In the genomic region with DNA sequence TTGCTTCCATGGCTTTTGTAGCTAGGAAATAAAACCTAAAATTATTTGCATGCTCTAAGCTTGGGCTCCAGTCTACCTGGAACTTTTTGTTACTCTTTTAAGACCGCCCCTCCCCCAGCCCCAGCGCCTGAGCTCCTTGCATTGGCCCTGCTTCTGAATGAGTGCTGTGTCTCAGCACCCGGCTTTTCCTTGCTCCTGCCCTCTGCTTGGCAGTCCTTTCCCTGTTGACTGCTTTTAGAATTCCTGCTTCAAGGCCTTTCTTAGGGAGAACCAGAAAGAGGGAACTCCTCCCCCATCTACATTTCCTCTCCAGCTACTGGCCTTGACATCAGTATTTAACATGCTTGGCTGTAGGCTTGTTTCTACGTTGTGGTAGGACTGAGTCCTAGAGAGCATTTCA, we compare ENCODE assay signal across 8 mouse cellular contexts. TPM values are rescaled to one million over a fixed set of nuclear protein-coding genes. Genes with fewer than 3 reads are reported as not detected.
DNase-seq lines count a peak whose midpoint lies in the region; ATAC-seq and TF ChIP-seq lines count a peak whose summit lies in the region.

No protein-coding gene starts in this region.

- peak; percentile 41 for DNase-seq in kidney, adult 9 months
- no peak for DNase-seq in kidney, postnatal 14 days
- DNase-seq in ES-E14 (ENCODE audit: low read depth, low spot score): peak; percentile 22
- DNase-seq in forebrain, embryonic 14.5 days (ENCODE audit: low spot score): peak; percentile 16
- DNase-seq in limb, embryonic 14.5 days (ENCODE audit: low spot score): no peak
- DNase-seq in gastrocnemius, postnatal 25 days: no peak
- no peak for DNase-seq in retina, postnatal 1 day
- no peak for DNase-seq in T-cell, adult 2 months (ENCODE audit: low spot score)

- ATAC-seq in forebrain, embryonic 14.5 days: no peak
- ATAC-seq in limb, embryonic 14.5 days (ENCODE audit: low FRiP score, low read depth): no peak

- in situ Hi-C loops in ES-E14 (cut with MboI; ENCODE audit: low sequenced_read_pairs in 2 of 2, unreplicated experiment in 2 of 2): no loop called here

- H3K4me3 ChIP-seq in ES-E14 (ENCODE audit: insufficient read depth in 1 of 2, low read depth in 1 of 2, low read length in 2 of 2, poor library complexity in 1 of 2, severe bottlenecking in 1 of 2): peak overlapping the region; percentile 30 to 37; a peak in 3 of 4 replicates
- no peak overlapping the region for H3K4me3 ChIP-seq in forebrain, embryonic 14.5 days (ENCODE audit: low read depth, low read length)
- 0 out of 2 replicates have a peak overlapping the region, but pooled peaks have one; percentile 0 for H3K4me3 ChIP-seq in limb, embryonic 14.5 days (replicated peaks; ENCODE audit: low read length)

- H3K27me3 ChIP-seq in forebrain, embryonic 14.5 days (replicated peaks; ENCODE audit: control insufficient read depth, insufficient read depth, low read length): no peaks in the 10 kb centered on the region
- no peaks in the 10 kb centered on the region for H3K27me3 ChIP-seq in limb, embryonic 14.5 days (ENCODE audit: control insufficient read depth, insufficient read depth, low read length)

- H3K27ac ChIP-seq in ES-E14 (ENCODE audit: insufficient read depth, low read depth, low read length, poor library complexity, severe bottlenecking): peak overlapping the region; percentile 6; the same call in 1 of the 2 replicates
- no peak overlapping the region for H3K27ac ChIP-seq in forebrain, embryonic 14.5 days (ENCODE audit: low read depth, low read length)
- H3K27ac ChIP-seq in limb, embryonic 14.5 days (replicated peaks; ENCODE audit: low read depth, low read length): peak overlapping the region; percentile 33; the same call in 1 of the 2 replicates

- TF ChIP-seq POLR2A in limb, embryonic 14.5 days (IDR thresholded peaks at IDR 0.05; ENCODE audit: borderline replicate concordance, extremely low read depth, insufficient read depth, insufficient read length): no peak

- no peak overlapping the region; the same call in 1 of the 2 replicates for H3K9ac ChIP-seq in ES-E14 (ENCODE audit: insufficient read depth, low read depth, low read length, poor library complexity, severe bottlenecking)
- no peak overlapping the region for H3K9ac ChIP-seq in forebrain, embryonic 14.5 days (ENCODE audit: low read length)
- H3K9ac ChIP-seq in limb, embryonic 14.5 days (ENCODE audit: low read depth, low read length, severe bottlenecking): no peak overlapping the region

- no peak overlapping the region; the same call in 1 of the 2 replicates for H3K4me2 ChIP-seq in forebrain, embryonic 14.5 days (ENCODE audit: low read length)
- no peak overlapping the region; the same call in 1 of the 2 replicates for H3K4me2 ChIP-seq in limb, embryonic 14.5 days (replicated peaks; ENCODE audit: low read depth, low read length, severe bottlenecking)

- WGBS in forebrain, embryonic 14.5 days: 25% methylated on average over 4 of the region's 4 CpGs
- WGBS in limb, embryonic 14.5 days: 14% methylated on average over 4 of the region's 4 CpGs

- 0 out of 2 replicates have a peak, but pooled peaks cover under 1% of the 10 kb centered on the region for H3K36me3 ChIP-seq in ES-E14 (ENCODE audit: control insufficient read depth, insufficient read depth, low read length, poor library complexity, severe bottlenecking)
- H3K36me3 ChIP-seq in forebrain, embryonic 14.5 days (ENCODE audit: control insufficient read depth, insufficient read depth, low read length): no peaks in the 10 kb centered on the region
- H3K36me3 ChIP-seq in limb, embryonic 14.5 days (ENCODE audit: control insufficient read depth, insufficient read depth, low read length): peaks cover under 1% of the 10 kb centered on the region; the same call in 1 of the 2 replicates

- H3K9me3 ChIP-seq in ES-E14 (ENCODE audit: control insufficient read depth, insufficient read depth, low read depth, low read length): no peaks in the 10 kb centered on the region
- no peaks in the 10 kb centered on the region for H3K9me3 ChIP-seq in forebrain, embryonic 14.5 days (replicated peaks; ENCODE audit: control insufficient read depth, low read length)
- no peaks in the 10 kb centered on the region for H3K9me3 ChIP-seq in limb, embryonic 14.5 days (ENCODE audit: control insufficient read depth, low read length)

- H3K4me1 ChIP-seq in ES-E14 (ENCODE audit: control insufficient read depth in 2 of 2, insufficient read depth in 2 of 2, low read length in 2 of 2, poor library complexity in 1 of 2): peaks cover 2 to 10% of the 10 kb centered on the region in 2 experiments; a peak in 2 of 4 replicates
- H3K4me1 ChIP-seq in forebrain, embryonic 14.5 days (ENCODE audit: control insufficient read depth, insufficient read depth, low read length): peaks cover 21% of the 10 kb centered on the region
- H3K4me1 ChIP-seq in limb, embryonic 14.5 days (ENCODE audit: control insufficient read depth, insufficient read depth, low read length): peaks cover 29% of the 10 kb centered on the region

TF ChIP-seq in ES-E14, 5 proteins besides CTCF, POLR2A, EP300 and RAD21:
- TF ChIP-seq HCFC1 (IDR thresholded peaks at IDR 0.05; ENCODE audit: borderline replicate concordance, insufficient read depth, low read length) (no peak), ZC3H11A (IDR thresholded peaks at IDR 0.05; ENCODE audit: borderline replicate concordance, low read depth, low read length) (no peak), MAFK (IDR thresholded peaks at IDR 0.05; ENCODE audit: insufficient read depth, low read depth, low read length) (no peak), CHD2 (IDR thresholded peaks at IDR 0.05; ENCODE audit: low read depth, low read length) (no peak), ZNF384 (IDR thresholded peaks at IDR 0.05; ENCODE audit: low read depth, low read length) (no peak)
TF ChIP-seq in ES-E14: peak in this region for 0.

RNA-seq across cellular contexts. Expression of a gene that starts 4.0 kb away (rescaled TPM):
- total RNA-seq in ES-E14 (2012; rRNA removed): 79.6 and 86.1 TPM in 2 replicates
- 32.0 and 49.5 TPM in 2 replicates for polyA plus RNA-seq in forebrain, embryonic 14.5 days (2014; fragmentation: Nextera tagmentation; extraction: Ambion mirVana)
- 65.4 and 68.6 TPM in 2 replicates for polyA plus RNA-seq in limb, embryonic 14.5 days (2012; rRNA removed)
- polyA plus RNA-seq in limb, embryonic 14.5 days (2014; fragmentation: Nextera tagmentation; extraction: Ambion mirVana): 32.7 and 37.2 TPM in 2 replicates
- 1 to 10 TPM; 1.8 to 2.3 TPM for total RNA-seq in gastrocnemius, postnatal 25 days (2021)

RNA-seq across cellular contexts. Expression of a gene that starts 51.3 kb away (rescaled TPM):
- 55.2 and 75.8 TPM in 2 replicates for total RNA-seq in ES-E14 (2012; rRNA removed)
- 5.8 and 9.1 TPM in 2 replicates for polyA plus RNA-seq in forebrain, embryonic 14.5 days (2014; fragmentation: Nextera tagmentation; extraction: Ambion mirVana)
- polyA plus RNA-seq in limb, embryonic 14.5 days (2012; rRNA removed): 145 and 191 TPM in 2 replicates
- 36.8 and 37.8 TPM in 2 replicates for polyA plus RNA-seq in limb, embryonic 14.5 days (2014; fragmentation: Nextera tagmentation; extraction: Ambion mirVana)
- total RNA-seq in gastrocnemius, postnatal 25 days (2021): 1 to 10 TPM; 5.2 to 7.0 TPM

RNA-seq across cellular contexts. Expression of a gene that starts 57.0 kb away (rescaled TPM):
- total RNA-seq in ES-E14 (2012; rRNA removed): 134 and 135 TPM in 2 replicates
- polyA plus RNA-seq in forebrain, embryonic 14.5 days (2014; fragmentation: Nextera tagmentation; extraction: Ambion mirVana): 243 and 301 TPM in 2 replicates
- polyA plus RNA-seq in limb, embryonic 14.5 days (2012; rRNA removed): 186 and 202 TPM in 2 replicates
- polyA plus RNA-seq in limb, embryonic 14.5 days (2014; fragmentation: Nextera tagmentation; extraction: Ambion mirVana): 314 and 322 TPM in 2 replicates
- total RNA-seq in gastrocnemius, postnatal 25 days (2021): 100 to 1,000 TPM; 260 to 277 TPM

Comparison
In these comparisons a context has a peak if more than half of its experiments do, and no peak if none do; other contexts are left out.
1. DNase-seq: peak in kidney, adult 9 months (single experiment), ES-E14 (single experiment) and forebrain, embryonic 14.5 days (single experiment); none in kidney, postnatal 14 days (single experiment), limb, embryonic 14.5 days (single experiment), gastrocnemius, postnatal 25 days (single experiment), retina, postnatal 1 day (single experiment) and T-cell, adult 2 months (single experiment).
2. RNA of a gene that starts 4.0 kb away (total RNA-seq): 79.6 to 86.1 TPM in ES-E14; 1.8 to 2.3 TPM in gastrocnemius, postnatal 25 days; every median in the first group is over 10 times any median in the second.